Mouse (Mus musculus) gastrocnemius, postnatal 25 days (tissue): Measurements from ENCODE around the gene Esx1. TPM values are rescaled to one million over a fixed set of nuclear protein-coding genes. Genes with fewer than 3 reads are reported as not detected.

ENCODE experiments used
- DNase-seq: peaks from one replicate; pipeline ENCODE4 v3.0.0; 2022
- long read RNA-seq, 2 experiments: library from polyadenylated mRNA; stranded (forward); transcript quantifications; one replicate each; pipeline ENCODE4 v2.0.0; 2021
- total RNA-seq, 2 experiments: library from RNA; stranded (reverse); gene quantifications; 1 replicate in 1 of 2; 2 replicates in 1 of 2; pipeline ENCODE4 v1.2.3; 2021

Gene Esx1
- total RNA-seq, result not detected
- long read RNA-seq, experiment 1, result 0 reads
- long read RNA-seq, experiment 2, result 0 reads

DNA sequence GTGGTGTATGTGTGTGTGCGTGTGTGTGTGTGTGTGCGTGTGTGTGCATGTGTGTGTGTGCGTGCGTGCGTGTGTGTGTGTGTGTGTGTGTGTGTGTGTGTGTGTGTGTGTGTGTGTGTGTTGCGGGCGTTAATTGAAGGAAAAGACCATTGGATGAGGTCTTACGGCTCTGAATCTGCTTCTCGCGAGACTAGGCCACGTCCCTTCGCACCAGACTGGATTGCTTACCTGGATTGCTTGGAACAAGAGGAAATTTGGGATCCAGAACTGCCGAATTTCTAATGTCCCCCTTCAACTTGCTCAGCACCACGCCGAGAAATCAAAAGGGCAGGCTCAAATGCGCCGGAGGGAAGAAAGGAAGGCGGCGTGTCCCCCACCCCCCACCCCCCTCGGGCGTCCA is at the start of gene Esx1:
Esx1 (minus strand) TSS at position 366 of the 400 bp plus-strand sequence.
- DNase-seq, result no peak

DNA sequence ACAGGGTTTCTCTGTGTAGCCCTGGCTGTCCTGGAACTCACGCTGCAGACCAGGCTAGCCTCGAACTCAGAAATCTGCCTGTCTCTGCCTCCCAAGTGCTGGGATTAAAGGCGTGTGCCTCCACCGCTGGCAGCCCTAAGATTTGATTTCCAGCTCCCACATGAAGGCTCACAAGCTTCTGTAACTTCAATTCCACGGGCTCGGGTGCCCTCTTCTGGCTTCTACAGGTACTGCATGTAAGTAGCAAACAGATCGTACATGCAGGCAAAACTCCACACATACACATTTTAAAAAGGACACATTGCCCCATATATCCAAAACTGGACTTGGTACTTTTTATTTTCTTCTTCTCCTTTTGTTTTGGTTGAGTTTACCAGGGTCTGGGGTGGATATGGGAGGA is 48.1 kb upstream of the Esx1 start:
- no peak for DNase-seq

DNA sequence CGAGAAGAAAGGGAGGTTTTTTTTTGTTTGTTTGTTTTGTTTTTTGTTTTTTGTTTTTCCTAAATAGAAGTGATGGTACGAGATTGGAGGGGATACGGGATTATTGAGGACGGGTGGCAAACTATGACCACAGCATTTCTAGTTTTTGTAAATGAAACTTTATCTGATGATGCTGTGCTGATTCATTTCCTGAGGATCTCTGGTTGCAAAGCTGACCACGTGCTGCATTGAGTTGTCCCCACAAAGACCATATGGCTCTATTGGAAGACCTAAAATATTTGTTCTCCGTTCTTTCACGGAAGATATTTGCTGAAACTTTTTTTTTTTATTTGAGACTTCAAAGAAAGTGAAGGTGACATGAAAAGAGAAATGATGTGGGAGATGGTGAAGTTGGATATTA is 45.8 kb upstream of the Esx1 start:
- DNase-seq, result no peak

DNA sequence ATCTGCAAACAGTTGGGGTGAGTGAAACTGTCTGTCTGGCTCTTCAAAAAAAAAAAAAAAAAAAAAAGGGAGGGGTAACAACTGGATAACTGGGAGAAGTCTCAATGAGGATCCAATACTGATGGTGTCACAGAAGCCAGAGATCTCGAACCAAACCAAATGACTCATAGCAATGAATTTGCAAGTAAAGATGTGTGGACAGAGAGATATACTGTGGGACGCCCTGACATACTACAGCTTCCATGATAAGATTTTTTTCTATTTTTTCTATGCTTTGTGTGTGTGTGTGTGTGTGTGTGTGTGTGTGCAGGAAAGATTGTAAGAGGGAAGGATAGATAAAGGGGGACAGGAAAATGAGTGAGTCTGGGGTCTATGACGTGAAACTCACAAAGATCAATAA is 43.7 kb upstream of the Esx1 start:
- DNase-seq, result no peak

DNA sequence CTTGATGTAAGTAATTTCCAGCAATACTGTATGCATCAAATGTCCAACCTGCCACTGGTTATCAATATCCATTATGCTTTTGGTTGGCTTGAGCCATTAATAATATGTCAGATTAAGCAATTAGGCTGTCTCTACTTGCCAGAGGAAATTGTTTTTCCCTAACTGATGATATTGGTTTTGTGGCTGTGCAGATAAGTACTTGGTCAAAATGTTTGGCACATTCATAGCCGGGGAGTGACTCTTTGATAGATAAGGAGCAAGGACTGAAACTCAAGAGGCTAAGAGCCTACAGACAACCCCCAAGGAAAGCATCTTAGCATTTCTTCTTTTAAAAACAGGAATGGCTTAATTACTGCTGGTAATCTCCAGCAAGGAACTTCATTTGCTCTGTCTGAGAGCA is 40.8 kb upstream of the Esx1 start:
- DNase-seq, result no peak

DNA sequence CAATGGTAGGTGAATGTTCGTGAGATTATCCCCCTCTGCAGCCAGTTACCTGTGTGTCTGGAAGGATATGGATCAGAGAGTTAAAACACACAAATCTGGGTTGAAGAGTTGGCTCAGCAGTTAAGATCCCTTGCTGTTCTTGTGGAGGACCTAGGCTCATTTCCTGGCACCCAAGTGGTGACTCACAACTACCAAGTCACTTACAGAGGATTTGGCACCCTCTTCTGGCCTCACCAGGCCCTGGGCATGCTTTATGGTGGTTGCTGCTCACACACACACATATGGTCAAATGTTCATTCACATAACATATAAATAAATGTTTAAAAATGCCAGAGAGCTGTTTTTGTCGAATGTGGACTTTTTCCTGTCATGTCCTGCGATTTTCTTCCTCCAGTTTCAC is 39.1 kb upstream of the Esx1 start:
- DNase-seq, result no peak

DNA sequence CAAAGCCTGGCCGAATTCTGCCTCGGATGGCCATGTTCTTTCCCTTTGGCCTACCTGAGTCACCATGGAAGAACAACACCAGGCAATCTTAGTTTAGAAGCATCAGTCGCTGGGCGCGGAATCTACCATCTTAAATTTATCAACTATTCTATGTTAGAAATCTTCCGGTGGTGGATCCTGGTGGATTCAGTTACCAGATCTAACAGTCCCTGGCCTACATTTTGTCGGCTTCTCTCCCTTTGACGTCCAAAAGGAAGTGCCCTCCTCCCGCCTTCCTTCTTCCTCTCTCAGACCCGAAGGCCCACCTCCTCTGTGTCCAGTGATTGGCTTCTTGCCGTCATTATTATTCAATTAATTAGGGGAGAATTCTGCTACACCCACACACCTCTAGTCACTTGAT is 27.2 kb upstream of the Esx1 start:
- no peak for DNase-seq

DNA sequence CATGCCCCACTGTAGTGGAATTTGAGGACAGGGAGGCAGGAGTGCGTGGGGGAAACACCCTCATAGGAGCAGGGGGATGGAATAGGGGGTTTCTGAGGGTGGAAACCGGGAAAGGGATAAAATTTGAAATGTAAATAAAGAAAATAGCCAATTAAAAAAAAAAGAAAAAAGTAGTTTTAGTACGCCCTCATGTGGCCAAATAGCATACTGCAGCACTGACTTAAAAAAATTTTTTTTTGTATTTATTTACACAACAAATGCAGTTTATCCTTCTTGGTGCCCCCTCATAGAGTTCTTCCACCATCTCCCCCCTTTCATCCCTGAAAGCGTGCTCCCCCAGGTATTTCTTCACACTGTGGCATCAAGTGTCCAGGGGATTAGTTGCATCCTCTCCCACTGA is 22.8 kb upstream of the Esx1 start:
- no peak for DNase-seq

DNA sequence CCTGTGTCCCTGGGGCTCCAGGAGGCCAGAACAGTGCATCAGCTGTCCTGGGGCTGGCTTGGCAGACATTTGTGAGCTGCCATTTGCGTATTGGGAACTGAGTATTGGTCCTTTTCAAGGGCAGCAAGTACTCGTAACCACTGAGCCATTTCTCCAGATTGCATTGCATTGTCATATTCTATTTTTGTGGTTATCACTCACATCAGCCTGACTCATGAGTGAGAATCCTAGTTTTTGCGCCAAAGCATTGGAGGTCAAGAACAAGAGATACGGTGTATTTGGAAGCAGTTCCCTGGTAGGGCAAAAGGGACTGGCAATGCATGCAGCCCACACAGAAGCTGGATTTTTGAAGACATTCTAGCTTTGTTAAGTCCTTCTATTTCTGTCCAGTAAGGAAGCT is 21.8 kb upstream of the Esx1 start:
- DNase-seq, result no peak

DNA sequence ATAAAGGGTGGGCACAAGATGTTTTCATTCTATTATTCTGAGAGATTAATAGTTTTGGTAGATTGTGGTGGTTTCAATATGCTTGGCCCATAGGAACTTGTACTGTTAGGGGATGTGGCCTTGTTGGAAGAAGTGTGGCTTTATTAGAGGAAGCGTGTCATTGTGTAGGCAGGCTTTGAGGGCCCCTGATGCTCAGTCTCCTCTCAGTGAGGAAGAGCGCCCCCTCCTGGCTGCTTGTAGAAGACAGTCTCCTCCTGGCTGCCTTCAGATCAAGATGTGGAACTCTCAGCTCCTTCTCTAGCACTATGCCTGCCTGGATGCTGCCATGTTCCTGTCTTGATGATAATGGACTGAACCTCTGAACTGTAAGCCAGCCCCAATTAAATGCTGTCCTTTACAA is 20.7 kb upstream of the Esx1 start:
- DNase-seq, result no peak

DNA sequence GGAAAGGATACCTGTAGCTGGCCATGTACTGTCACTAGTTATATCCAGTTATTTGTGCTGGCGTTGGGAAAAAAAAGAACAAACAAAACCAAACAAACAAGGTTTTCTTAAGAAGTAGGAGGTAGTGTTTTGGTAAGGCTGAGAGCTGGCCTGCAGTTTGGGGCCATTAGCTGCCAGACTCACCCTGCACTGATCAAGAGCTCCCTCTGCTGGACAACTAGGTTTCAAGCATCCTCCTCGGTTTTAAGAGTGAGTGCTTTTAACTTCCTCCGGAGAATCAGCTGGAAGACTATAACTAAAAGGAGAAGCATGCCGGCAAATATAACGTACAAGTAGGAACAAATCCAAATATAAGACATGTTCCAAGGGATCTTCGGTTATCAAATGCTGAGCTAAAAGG is 19.8 kb upstream of the Esx1 start:
- DNase-seq, result no peak

DNA sequence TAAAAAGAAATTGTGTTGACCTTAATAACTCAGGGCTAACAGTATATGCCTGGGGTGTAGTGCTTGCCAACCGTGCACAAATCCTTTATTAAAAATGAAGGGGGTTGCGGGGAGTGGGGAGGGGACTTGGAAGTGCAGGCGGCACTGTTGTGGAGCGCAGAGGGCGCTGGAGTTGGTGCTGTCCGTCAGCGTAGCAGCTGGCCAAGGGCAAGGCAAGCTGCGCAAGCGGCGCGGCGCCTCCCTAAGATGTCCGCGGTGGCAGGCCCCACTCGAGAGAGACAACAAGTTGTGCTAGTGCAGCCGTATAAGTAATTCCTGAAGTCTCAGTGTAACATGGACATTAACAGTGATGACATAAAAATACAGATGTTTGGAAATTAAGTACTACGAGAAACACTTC is 5.7 kb upstream of the Esx1 start:
- no peak for DNase-seq

DNA sequence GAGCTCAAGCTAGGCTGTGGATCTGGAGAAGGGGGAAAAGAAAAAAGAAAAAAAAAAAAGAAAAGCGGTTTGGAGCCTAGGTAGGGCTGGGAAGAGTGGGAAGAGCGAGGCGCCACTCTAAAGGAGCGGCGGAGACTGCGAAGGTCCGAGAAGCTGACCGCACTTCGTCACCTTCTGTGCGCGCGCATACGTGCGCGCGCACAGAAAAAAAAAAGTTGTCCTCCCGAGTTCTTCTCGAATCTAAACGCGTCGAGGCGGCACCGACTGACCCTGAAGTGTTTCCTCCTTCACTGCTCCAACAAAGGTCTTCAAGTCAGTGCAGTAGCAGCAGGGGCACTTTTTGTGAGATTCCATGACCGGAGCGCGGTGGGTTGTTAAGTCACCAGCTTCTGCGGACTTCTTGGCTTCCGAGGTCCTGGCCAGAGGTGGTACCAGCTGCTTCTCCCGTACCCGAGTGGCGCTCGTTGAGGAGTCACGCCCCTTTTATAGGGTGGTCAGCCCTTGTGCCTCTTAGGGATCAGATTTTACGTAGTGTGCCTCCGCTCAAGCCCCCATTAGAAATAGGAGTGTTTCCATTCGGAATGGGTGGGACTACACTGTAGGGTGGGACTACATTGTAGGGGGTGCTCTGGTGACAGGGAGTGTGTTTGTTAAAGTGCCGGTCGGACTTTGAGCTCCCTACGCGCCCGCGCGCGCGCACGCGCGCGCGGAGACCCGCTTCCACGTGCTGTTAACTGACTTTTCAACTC is 2.0 kb downstream of the Esx1 start:
- no peak for DNase-seq

DNA sequence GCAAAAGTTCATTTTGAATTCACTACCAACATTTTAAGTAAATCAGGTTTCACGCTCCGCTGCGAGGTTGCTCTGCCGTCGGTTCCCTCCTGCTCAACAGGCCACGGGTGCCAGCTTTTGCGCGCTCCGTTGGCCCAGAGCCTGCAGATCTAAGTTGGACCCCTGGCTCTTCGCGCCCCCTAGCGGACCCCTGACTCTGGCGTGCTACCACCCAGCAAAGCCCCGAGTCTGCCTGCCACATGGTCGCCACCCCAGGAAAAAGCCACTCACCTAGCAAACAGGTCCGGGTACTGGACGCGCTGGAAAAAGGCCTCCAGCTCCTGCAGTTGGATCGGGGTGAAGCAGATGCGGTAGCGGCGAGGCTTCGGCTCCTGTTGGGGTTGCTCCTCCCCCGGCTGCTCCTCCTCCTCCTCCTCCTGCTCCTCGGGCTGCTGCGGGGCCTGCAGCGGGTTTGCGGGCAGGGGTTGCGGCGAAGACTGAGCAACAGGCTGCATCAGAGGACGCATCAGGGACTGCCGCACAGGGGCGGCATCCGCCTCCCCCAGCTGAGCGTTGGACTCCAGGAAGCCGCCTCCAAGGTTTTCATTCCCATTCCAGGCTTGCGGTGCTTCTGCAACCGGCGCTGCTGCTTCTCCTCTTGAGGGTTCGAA is 3.7 kb downstream of the Esx1 start:
- DNase-seq, result peak; percentile 8

DNA sequence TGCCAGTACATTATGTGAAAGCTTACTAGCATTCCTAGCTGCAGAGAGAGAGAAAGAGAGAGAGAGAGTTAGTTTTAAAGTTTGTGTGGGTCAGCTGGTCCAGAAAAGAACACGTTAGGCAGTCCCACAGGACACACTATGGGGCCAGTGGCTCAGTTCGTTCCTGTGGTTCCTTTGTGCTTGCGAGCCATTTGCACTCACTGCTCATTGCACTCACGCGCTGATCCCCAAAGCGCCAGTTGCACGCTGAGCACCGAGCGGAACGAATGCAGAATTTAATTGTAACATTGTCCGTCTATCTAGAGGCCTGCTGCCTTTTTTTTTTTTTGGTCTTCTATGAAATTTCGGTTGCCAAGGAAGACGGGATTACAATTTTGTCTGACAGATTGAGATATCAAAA is 15.4 kb downstream of the Esx1 start:
- no peak for DNase-seq

DNA sequence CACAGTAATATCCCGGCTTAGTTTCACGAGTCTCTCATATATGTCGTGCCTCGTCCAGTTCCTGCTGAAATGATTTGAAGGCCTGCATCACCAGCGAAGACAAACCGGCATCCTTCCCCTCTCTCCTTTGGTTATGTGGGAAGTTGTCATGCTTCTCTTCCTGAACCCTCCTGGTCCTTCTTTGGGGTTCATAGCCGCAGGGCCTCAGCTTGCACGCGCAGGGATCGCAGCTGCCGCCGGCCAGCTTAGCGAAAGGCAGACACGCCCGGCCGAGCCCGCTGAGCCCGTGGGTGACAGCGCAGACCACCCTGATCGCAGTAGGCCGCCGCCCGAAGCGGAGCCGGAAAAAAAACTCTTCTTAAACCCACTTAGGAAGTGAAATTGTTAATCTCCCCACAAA is 17.4 kb downstream of the Esx1 start:
- DNase-seq, result no peak

Other genes with a start within 250 kb of the Esx1 start
- not detected for gene H2bfm, start 194.8 kb downstream of the Esx1 start, total RNA-seq
- 1 to 10 TPM; 4.3 to 6.4 TPM for gene Tmsb15b2, start 146.6 kb downstream of the Esx1 start, total RNA-seq
- gene Tmsb15l, start 145.2 kb downstream of the Esx1 start, total RNA-seq, result not detected
- gene Tmsb15b1, start 145.2 kb downstream of the Esx1 start, total RNA-seq, result 1 to 10 TPM; 1.6 to 5.3 TPM
- gene Zcchc18, start 128.9 kb downstream of the Esx1 start, total RNA-seq, result not detected
- gene Slc25a53, start 83.8 kb downstream of the Esx1 start, total RNA-seq, result 1 to 10 TPM; 1.2 to 3.2 TPM
- gene Fam199x, start 72.5 kb downstream of the Esx1 start, total RNA-seq, result 1 to 10 TPM; 3.2 to 3.9 TPM